Mouse (Mus musculus) bone marrow, adult 2 months (tissue): Measurements from ENCODE around the gene Defb23. TPM values are rescaled to one million over a fixed set of nuclear protein-coding genes. Genes with fewer than 3 reads are reported as not detected.
"Not testable (repeated sequence)": the region's sequence is repeated elsewhere in the genome, so short reads cannot be mapped to it uniquely, and the experiment has no call there.

Experiments used
- H3K27ac ChIP-seq: fragments of 200-500 bp; 2 replicates; pipeline ENCODE4 v1.5.1; 2012; ENCODE audit warnings: low read depth, mild to moderate bottlenecking, control low read depth, inconsistent platforms, low read length; ENCODE audit not compliant: control insufficient read depth, poor library complexity, insufficient read depth
- H3K4me1 ChIP-seq: fragments of 200-500 bp; 2 replicates; pipeline ENCODE4 v1.6.1; 2011; ENCODE audit warnings: low read length; ENCODE audit not compliant: control insufficient read depth, insufficient read depth
- H3K4me3 ChIP-seq: fragments of 200-500 bp; replicated peaks from 2 replicates; pipeline ENCODE3; 2011; ENCODE audit warnings: mild to moderate bottlenecking, low read depth, low read length, control low read depth; ENCODE audit not compliant: control insufficient read depth
- CTCF ChIP-seq: fragments of 200-500 bp; IDR thresholded peaks from 2 replicates; pipeline ENCODE4 v1.5.1; 2011; ENCODE audit warnings: low read length, control low read depth; ENCODE audit not compliant: control insufficient read depth, insufficient read depth
- POLR2A ChIP-seq: fragments of 200-500 bp; IDR thresholded peaks from 2 replicates; pipeline ENCODE4 v1.6.1; 2011; ENCODE audit warnings: low read depth, mild to moderate bottlenecking, control low read depth, low read length, borderline replicate concordance; ENCODE audit not compliant: control insufficient read depth
- WGBS: fragments of 180-500 bp; shearing (Covaris S2); methylation state at CpG from one replicate; pipeline ENCODE4 v1.1.7; 2018; 5-methylcytosine and 5-hydroxymethylcytosine counted together
- polyA plus RNA-seq: library from polyadenylated mRNA; stranded (reverse); fragments of >200 nt; gene quantifications from 2 replicates; pipeline ENCODE4 v1.2.4, GENCODE M21; 2011; ENCODE audit warnings: low replicate concordance; ENCODE audit not compliant: missing spikeins, insufficient read depth, insufficient read length

The Defb23 gene
- polyA plus RNA-seq, 1 experiment: not detected

GRCm38 (mm10) chr2:152443281-152443680 lies 21.1 kb downstream of the Defb23 start:
- Histone ChIP-seq H3K4me3 (no peak overlapping the region), H3K27ac (no peak overlapping the region), H3K4me1 (no peaks in the 10 kb centered on the region)
- 78% methylated on average over 8 of the region's 8 CpGs for WGBS
- TF ChIP-seq POLR2A (no peak), CTCF (no peak)

GRCm38 (mm10) chr2:152442322-152442721 lies 22.1 kb downstream of the Defb23 start:
- Histone ChIP-seq H3K4me3 (no peak overlapping the region), H3K27ac (no peak overlapping the region), H3K4me1 (no peaks in the 10 kb centered on the region)
- WGBS: 74% methylated on average over 4 of the region's 4 CpGs
- TF ChIP-seq POLR2A: no peak
- TF ChIP-seq CTCF: no peak

GRCm38 (mm10) chr2:152439833-152440232 lies 24.6 kb downstream of the Defb23 start:
- Histone ChIP-seq H3K27ac (no peak overlapping the region), H3K4me1 (no peaks in the 10 kb centered on the region), H3K4me3 (no peak overlapping the region)
- TF ChIP-seq POLR2A: no peak
- no peak for TF ChIP-seq CTCF
- WGBS: 89% methylated on average over 2 of the region's 2 CpGs

GRCm38 (mm10) chr2:152438963-152439362 lies 25.5 kb downstream of the Defb23 start:
- TF ChIP-seq CTCF (no peak), POLR2A (no peak)
- Histone ChIP-seq H3K4me3 (no peak overlapping the region), H3K4me1 (no peaks in the 10 kb centered on the region), H3K27ac (no peak overlapping the region)
- 56% methylated on average over 1 of the region's 1 CpGs for WGBS

- WGBS: 5% methylated on average over 22 of the region's 23 CpGs
- TF ChIP-seq POLR2A (no peak), CTCF (peak; percentile 82)
- no peak overlapping the region for H3K4me3 ChIP-seq
- H3K27ac ChIP-seq: no peak overlapping the region
- H3K4me1 ChIP-seq: no peaks in the 10 kb centered on the region
These were observed 27.2 kb downstream of the Defb23 start for GRCm38 (mm10) chr2:152436983-152437860.

GRCm38 (mm10) chr2:152436405-152436901 lies 28.0 kb downstream of the Defb23 start:
- no peak overlapping the region for H3K4me3 ChIP-seq
- no peak overlapping the region for H3K27ac ChIP-seq
- H3K4me1 ChIP-seq: no peaks in the 10 kb centered on the region
- 69% methylated on average over 7 of the region's 7 CpGs for WGBS
- TF ChIP-seq POLR2A: no peak
- TF ChIP-seq CTCF: no peak

GRCm38 (mm10) chr2:152428481-152428880 lies 35.9 kb downstream of the Defb23 start:
- not testable (repeated sequence) for H3K4me3 ChIP-seq, H3K27ac ChIP-seq, H3K4me1 ChIP-seq
- 80% methylated on average over 2 of the region's 2 CpGs for WGBS

GRCm38 (mm10) chr2:152427493-152427892 lies 36.9 kb downstream of the Defb23 start:
- Histone ChIP-seq H3K4me1 (no peaks in the 10 kb centered on the region), H3K4me3 (no peak overlapping the region), H3K27ac (no peak overlapping the region)
- 63% methylated on average over 12 of the region's 12 CpGs for WGBS
- TF ChIP-seq CTCF (no peak), POLR2A (no peak)

- Histone ChIP-seq H3K27ac (no peak overlapping the region), H3K4me1 (no peaks in the 10 kb centered on the region), H3K4me3 (no peak overlapping the region)
- WGBS: 90% methylated on average over 3 of the region's 3 CpGs
- TF ChIP-seq POLR2A: no peak
- no peak for TF ChIP-seq CTCF
These were observed 48.6 kb downstream of the Defb23 start for GRCm38 (mm10) chr2:152415786-152416185.
